Mouse (Mus musculus): ENCODE data around the gene Slu7. TPM values are rescaled to one million over a fixed set of nuclear protein-coding genes. Genes with fewer than 3 reads are reported as not detected.

Slu7 gene
- polyA plus RNA-seq, 1 experiment from 2014 or later, result 60.8 TPM

- no peaks in the 10 kb centered on the region for H3K4me1 ChIP-seq (replicated peaks; ENCODE audit: control insufficient read depth, insufficient read depth, low read length)
- WGBS, result 71% methylated on average over 7 of the region's 7 CpGs
- DNase-seq (ENCODE audit: low spot score), result no peak
These were observed 23.3 kb upstream of the Slu7 start for GRCm38 (mm10) chr11:43410291-43410690.

GRCm38 (mm10) chr11:43411413-43411812, 22.1 kb upstream of the Slu7 start:
- Histone ChIP-seq H3K27me3 (ENCODE audit: control insufficient read depth, insufficient read depth, low read length) (no peaks in the 10 kb centered on the region), H3K4me1 (replicated peaks; ENCODE audit: control insufficient read depth, insufficient read depth, low read length) (no peaks in the 10 kb centered on the region), H3K27ac (ENCODE audit: low read depth, low read length) (no peak overlapping the region), H3K36me3 (ENCODE audit: control insufficient read depth, insufficient read depth, low read length) (no peaks in the 10 kb centered on the region), H3K4me3 (ENCODE audit: low read depth, low read length) (no peak overlapping the region), H3K9ac (ENCODE audit: low read length) (no peak overlapping the region), H3K4me2 (ENCODE audit: low read depth, low read length, severe bottlenecking) (no peak overlapping the region), H3K9me3 (ENCODE audit: control insufficient read depth, low read length) (no peaks in the 10 kb centered on the region)
- no peak for ATAC-seq (replicated peaks; ENCODE audit: low FRiP score)
- WGBS, result 0% methylated on average over 1 of the region's 1 CpGs
- DNase-seq (ENCODE audit: low spot score), result peak; percentile 82

More at GRCm38 (mm10) chr11:43410291-43410690, 23.3 kb upstream of the Slu7 start:
- no peak for ATAC-seq (replicated peaks; ENCODE audit: low FRiP score)
- Histone ChIP-seq H3K9ac (ENCODE audit: low read length) (no peak overlapping the region), H3K4me3 (ENCODE audit: low read depth, low read length) (no peak overlapping the region), H3K9me3 (ENCODE audit: control insufficient read depth, low read length) (no peaks in the 10 kb centered on the region), H3K36me3 (ENCODE audit: control insufficient read depth, insufficient read depth, low read length) (no peaks in the 10 kb centered on the region), H3K27me3 (ENCODE audit: control insufficient read depth, insufficient read depth, low read length) (no peaks in the 10 kb centered on the region), H3K27ac (ENCODE audit: low read depth, low read length) (no peak overlapping the region), H3K4me2 (ENCODE audit: low read depth, low read length, severe bottlenecking) (no peak overlapping the region)

- DNase-seq (ENCODE audit: low spot score), result peak; percentile 87
- Histone ChIP-seq H3K36me3 (ENCODE audit: control insufficient read depth, insufficient read depth, low read length) (no peaks in the 10 kb centered on the region), H3K27ac (ENCODE audit: low read depth, low read length) (no peak overlapping the region), H3K4me2 (ENCODE audit: low read depth, low read length, severe bottlenecking) (no peak overlapping the region), H3K9me3 (ENCODE audit: control insufficient read depth, low read length) (no peaks in the 10 kb centered on the region), H3K4me1 (replicated peaks; ENCODE audit: control insufficient read depth, insufficient read depth, low read length) (no peaks in the 10 kb centered on the region), H3K27me3 (ENCODE audit: control insufficient read depth, insufficient read depth, low read length) (no peaks in the 10 kb centered on the region), H3K9ac (ENCODE audit: low read length) (no peak overlapping the region), H3K4me3 (ENCODE audit: low read depth, low read length) (no peak overlapping the region)
- peak; percentile 40 for ATAC-seq (replicated peaks; ENCODE audit: low FRiP score)
- WGBS, result 29% methylated on average over 14 of the region's 14 CpGs
These were observed 20.6 kb upstream of the Slu7 start for GRCm38 (mm10) chr11:43412771-43413451.

- H3K36me3 ChIP-seq (ENCODE audit: control insufficient read depth, insufficient read depth, low read length), result no peaks in the 10 kb centered on the region
- ATAC-seq (replicated peaks; ENCODE audit: low FRiP score) (peak; percentile 50), DNase-seq (ENCODE audit: low spot score) (no peak)
- no peak overlapping the region for H3K4me2 ChIP-seq (ENCODE audit: low read depth, low read length, severe bottlenecking)
- H3K27ac ChIP-seq (ENCODE audit: low read depth, low read length), result no peak overlapping the region
- 61% methylated on average over 7 of the region's 7 CpGs for WGBS
- no peaks in the 10 kb centered on the region for H3K4me1 ChIP-seq (replicated peaks; ENCODE audit: control insufficient read depth, insufficient read depth, low read length)
- no peaks in the 10 kb centered on the region for H3K27me3 ChIP-seq (ENCODE audit: control insufficient read depth, insufficient read depth, low read length)
- no peaks in the 10 kb centered on the region for H3K9me3 ChIP-seq (ENCODE audit: control insufficient read depth, low read length)
- H3K9ac ChIP-seq (ENCODE audit: low read length), result no peak overlapping the region
- H3K4me3 ChIP-seq (ENCODE audit: low read depth, low read length), result no peak overlapping the region
These were observed 16.3 kb upstream of the Slu7 start for GRCm38 (mm10) chr11:43417201-43417600.

- Histone ChIP-seq H3K9me3 (ENCODE audit: control insufficient read depth, low read length) (no peaks in the 10 kb centered on the region), H3K27me3 (ENCODE audit: control insufficient read depth, insufficient read depth, low read length) (no peaks in the 10 kb centered on the region), H3K36me3 (ENCODE audit: control insufficient read depth, insufficient read depth, low read length) (no peaks in the 10 kb centered on the region), H3K9ac (ENCODE audit: low read length) (no peak overlapping the region), H3K4me1 (replicated peaks; ENCODE audit: control insufficient read depth, insufficient read depth, low read length) (peaks cover 4% of the 10 kb centered on the region; the same call in 1 of the 2 replicates), H3K27ac (ENCODE audit: low read depth, low read length) (no peak overlapping the region), H3K4me3 (ENCODE audit: low read depth, low read length) (no peak overlapping the region), H3K4me2 (ENCODE audit: low read depth, low read length, severe bottlenecking) (no peak overlapping the region)
- WGBS, result 76% methylated on average over 5 of the region's 5 CpGs
- ATAC-seq (replicated peaks; ENCODE audit: low FRiP score) (no peak), DNase-seq (ENCODE audit: low spot score) (no peak)
These were observed 9.2 kb upstream of the Slu7 start for GRCm38 (mm10) chr11:43424386-43424785.

GRCm38 (mm10) chr11:43425166-43425709, 8.3 kb upstream of the Slu7 start:
- Histone ChIP-seq H3K36me3 (ENCODE audit: control insufficient read depth, insufficient read depth, low read length) (no peaks in the 10 kb centered on the region), H3K9me3 (ENCODE audit: control insufficient read depth, low read length) (no peaks in the 10 kb centered on the region), H3K4me3 (ENCODE audit: low read depth, low read length) (peak overlapping the region; percentile 52; the same call in 1 of the 2 replicates), H3K4me2 (ENCODE audit: low read depth, low read length, severe bottlenecking) (no peak overlapping the region), H3K27me3 (ENCODE audit: control insufficient read depth, insufficient read depth, low read length) (no peaks in the 10 kb centered on the region), H3K9ac (ENCODE audit: low read length) (no peak overlapping the region), H3K27ac (ENCODE audit: low read depth, low read length) (no peak overlapping the region), H3K4me1 (replicated peaks; ENCODE audit: control insufficient read depth, insufficient read depth, low read length) (peaks cover 4% of the 10 kb centered on the region; the same call in 1 of the 2 replicates)
- WGBS, result 95% methylated on average over 9 of the region's 9 CpGs
- DNase-seq (ENCODE audit: low spot score) (no peak), ATAC-seq (replicated peaks; ENCODE audit: low FRiP score) (peak; percentile 31; the same call in 1 of the 2 replicates)

- peaks cover 4% of the 10 kb centered on the region; the same call in 1 of the 2 replicates for H3K4me1 ChIP-seq (replicated peaks; ENCODE audit: control insufficient read depth, insufficient read depth, low read length)
- no peaks in the 10 kb centered on the region for H3K27me3 ChIP-seq (ENCODE audit: control insufficient read depth, insufficient read depth, low read length)
- peak within 1 kb of the TSS; percentile 52 for H3K4me3 ChIP-seq (ENCODE audit: low read depth, low read length)
- H3K4me2 ChIP-seq (ENCODE audit: low read depth, low read length, severe bottlenecking), result peak within 1 kb of the TSS; percentile 53
- WGBS, result 3% methylated on average over 27 of the region's 27 CpGs
- ATAC-seq (replicated peaks; ENCODE audit: low FRiP score) (peak; percentile 98), DNase-seq (ENCODE audit: low spot score) (peak; percentile 87)
- H3K9ac ChIP-seq (ENCODE audit: low read length), result peak within 1 kb of the TSS; percentile 72
- no peaks in the 10 kb centered on the region for H3K9me3 ChIP-seq (ENCODE audit: control insufficient read depth, low read length)
- H3K36me3 ChIP-seq (ENCODE audit: control insufficient read depth, insufficient read depth, low read length), result no peaks in the 10 kb centered on the region
- no peak within 1 kb of the TSS for H3K27ac ChIP-seq (ENCODE audit: low read depth, low read length)
These were observed 7.6 kb upstream of the Slu7 start, which contains the start of gene Pttg1 for GRCm38 (mm10) chr11:43425824-43426413. TSS of gene Pttg1 (minus strand) at chr11:43426251.

- Histone ChIP-seq H3K4me3 (ENCODE audit: low read depth, low read length) (peak overlapping the region; percentile 52), H3K27ac (ENCODE audit: low read depth, low read length) (no peak overlapping the region), H3K36me3 (ENCODE audit: control insufficient read depth, insufficient read depth, low read length) (no peaks in the 10 kb centered on the region), H3K4me1 (replicated peaks; ENCODE audit: control insufficient read depth, insufficient read depth, low read length) (peaks cover 4% of the 10 kb centered on the region; the same call in 1 of the 2 replicates), H3K4me2 (ENCODE audit: low read depth, low read length, severe bottlenecking) (peak overlapping the region; percentile 53), H3K9me3 (ENCODE audit: control insufficient read depth, low read length) (no peaks in the 10 kb centered on the region), H3K27me3 (ENCODE audit: control insufficient read depth, insufficient read depth, low read length) (no peaks in the 10 kb centered on the region), H3K9ac (ENCODE audit: low read length) (peak overlapping the region; percentile 3; the same call in 1 of the 2 replicates)
- 19% methylated on average over 7 of the region's 7 CpGs for WGBS
- ATAC-seq (replicated peaks; ENCODE audit: low FRiP score), result peak; percentile 68
- no peak for DNase-seq (ENCODE audit: low spot score)
These were observed 7.1 kb upstream of the Slu7 start for GRCm38 (mm10) chr11:43426414-43426884.
